Comparison of ENCODE assay signal across 15 mouse cellular contexts in the genomic region with DNA sequence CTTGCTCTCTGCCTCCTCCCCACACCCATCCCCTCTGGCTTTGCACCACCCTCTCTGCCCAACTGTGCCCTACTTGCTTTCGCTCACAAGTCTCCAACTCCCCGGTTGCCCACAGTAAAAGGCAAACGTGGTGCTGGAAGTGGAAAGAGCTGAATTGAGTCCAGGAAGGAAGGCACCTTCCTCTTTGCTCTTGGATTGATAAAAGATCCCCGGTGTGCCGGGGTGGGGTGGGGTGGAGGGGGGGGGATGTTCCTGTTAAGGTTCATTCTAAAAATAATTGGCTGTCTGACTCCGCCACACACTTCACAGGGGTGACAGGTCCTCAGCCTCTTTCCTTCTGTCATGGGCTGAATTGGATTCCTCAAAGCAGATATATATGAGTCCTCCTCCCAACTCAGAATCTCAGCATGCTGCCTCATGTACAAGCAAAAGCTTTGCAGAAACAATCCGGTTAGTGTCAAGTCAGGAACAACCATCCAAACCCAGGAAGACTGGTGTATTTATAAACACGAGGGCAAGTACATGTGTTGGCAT. TPM values are rescaled to one million over a fixed set of nuclear protein-coding genes. Genes with fewer than 3 reads are reported as not detected.
A peak's percentile ranks its signal among the peaks of the same experiment; 100 is the strongest.
DNase-seq lines count a peak whose midpoint lies in the region; ATAC-seq and TF ChIP-seq lines count a peak whose summit lies in the region.
"Had no signal": no experiment of that assay in that cellular context is flagged by ENCODE, and none has a peak within 500 bp of the region (broad histone marks: within the 10 kb centered on the region; RNA-seq: fewer than 3 reads in every experiment).

No protein-coding gene starts in this region.

- H3K79me2 ChIP-seq in heart, adult 2 months (replicated peaks; ENCODE audit: control insufficient read depth, insufficient read depth, low read length), result no peaks in the 10 kb centered on the region

- 0 out of 2 replicates have a peak overlapping the region, but pooled peaks have one; percentile 0 for H3K9ac ChIP-seq in heart, adult 2 months (ENCODE audit: low read depth, low read length)
- no peak overlapping the region for H3K9ac ChIP-seq in heart, embryonic 12.5 days
- H3K9ac ChIP-seq in limb, embryonic 13.5 days, result no peak overlapping the region
- H3K9ac ChIP-seq in forebrain, embryonic 12.5 days, result no peak overlapping the region
- no peak overlapping the region for H3K9ac ChIP-seq in hindbrain, postnatal 0 days (replicated peaks; ENCODE audit: low read length)
- H3K9ac ChIP-seq: forebrain, embryonic 15.5 days had no signal

- H3K9me3 ChIP-seq in heart, embryonic 12.5 days (replicated peaks), result no peaks in the 10 kb centered on the region
- no peaks in the 10 kb centered on the region for H3K9me3 ChIP-seq in limb, embryonic 13.5 days
- H3K9me3 ChIP-seq in forebrain, embryonic 12.5 days, result no peaks in the 10 kb centered on the region
- H3K9me3 ChIP-seq in hindbrain, postnatal 0 days (ENCODE audit: low read length), result no peaks in the 10 kb centered on the region
- H3K9me3 ChIP-seq: forebrain, embryonic 15.5 days had no signal

- TF ChIP-seq CTCF in heart, adult 2 months (IDR thresholded peaks at IDR 0.05), result no peak
- TF ChIP-seq CTCF in layer of hippocampus, adult 2 months (conservative IDR thresholded peaks at IDR 0.05), result no peak
- TF ChIP-seq CTCF in hindbrain, postnatal 0 days (IDR thresholded peaks at IDR 0.05; ENCODE audit: low read depth), result no peak

- no peak overlapping the region for H3K4me3 ChIP-seq in heart, adult 2 months
- H3K4me3 ChIP-seq in layer of hippocampus, adult 2 months, result no peak overlapping the region
- H3K4me3 ChIP-seq in heart, embryonic 12.5 days, result no peak overlapping the region
- no peak overlapping the region for H3K4me3 ChIP-seq in limb, embryonic 13.5 days
- H3K4me3 ChIP-seq in forebrain, embryonic 12.5 days (replicated peaks), result no peak overlapping the region
- no peak overlapping the region for H3K4me3 ChIP-seq in hindbrain, postnatal 0 days (ENCODE audit: low read length)
- H3K4me3 ChIP-seq: forebrain, embryonic 15.5 days had no signal

- H3K4me1 ChIP-seq in heart, adult 2 months (ENCODE audit: control insufficient read depth, insufficient read depth, low read length), result peaks cover 34% of the 10 kb centered on the region
- peaks cover 45% of the 10 kb centered on the region for H3K4me1 ChIP-seq in heart, embryonic 12.5 days (replicated peaks)
- peaks cover 46% of the 10 kb centered on the region for H3K4me1 ChIP-seq in limb, embryonic 13.5 days
- no peaks in the 10 kb centered on the region for H3K4me1 ChIP-seq in forebrain, embryonic 12.5 days
- H3K4me1 ChIP-seq in hindbrain, postnatal 0 days (ENCODE audit: insufficient read depth, low read length), result 0 out of 2 replicates have a peak, but pooled peaks cover 3% of the 10 kb centered on the region
- H3K4me1 ChIP-seq: forebrain, embryonic 15.5 days had no signal

- DNase-seq in heart, adult 2 months, result peak in 1 of 2 experiments; percentile 22
- no peak for DNase-seq in heart, postnatal 25 days (ENCODE audit: low spot score)
- no peak for DNase-seq in layer of hippocampus, adult 2 months (ENCODE audit: low spot score in 2 of 2)
- no peak for DNase-seq in layer of hippocampus, adult 9-10 months (ENCODE audit: low spot score)
- no peak for DNase-seq in hindbrain, postnatal 0 days (ENCODE audit: low spot score)
- DNase-seq: adrenal gland, adult 8-10 months; B cell, adult 2 months; spleen, adult 18-20 months had no signal

- TF ChIP-seq POLR2A in heart, adult 2 months (IDR thresholded peaks at IDR 0.05; ENCODE audit: insufficient read depth, low read depth, low read length), result no peak

- intact Hi-C loops in heart, adult 2 months (cut with DNase I), result loop anchor here (2.0 kb wide), 1 partner anchor 17 kb away; no protein-coding TSS in a partner anchor
- intact Hi-C loops in heart, postnatal 25 days (cut with DNase I), result loop anchor here (5.0 kb wide), 1 partner anchor 35 kb away; no protein-coding TSS in a partner anchor

- 16% methylated on average over 8 of the region's 8 CpGs for WGBS in heart, adult 2 months
- WGBS in heart, embryonic 12.5 days, result 21% methylated on average over 8 of the region's 8 CpGs
- WGBS in limb, embryonic 13.5 days, result 63% methylated on average over 8 of the region's 8 CpGs
- 77% methylated on average over 8 of the region's 8 CpGs for WGBS in forebrain, embryonic 12.5 days
- 62% methylated on average over 8 of the region's 8 CpGs for WGBS in hindbrain, postnatal 0 days

- peak overlapping the region; percentile 45 for H3K4me2 ChIP-seq in heart, embryonic 12.5 days
- no peak overlapping the region for H3K4me2 ChIP-seq in limb, embryonic 13.5 days (replicated peaks)
- H3K4me2 ChIP-seq in forebrain, embryonic 12.5 days, result no peak overlapping the region
- H3K4me2 ChIP-seq in hindbrain, postnatal 0 days (ENCODE audit: low read depth, low read length), result no peak overlapping the region
- H3K4me2 ChIP-seq: forebrain, embryonic 15.5 days had no signal

- H3K27ac ChIP-seq in heart, adult 2 months, result peak overlapping the region; percentile 81
- H3K27ac ChIP-seq in layer of hippocampus, adult 2 months, result peak overlapping the region; percentile 81
- peak overlapping the region; percentile 57 for H3K27ac ChIP-seq in heart, embryonic 12.5 days (ENCODE audit: poor library complexity, severe bottlenecking)
- peak overlapping the region; percentile 23; the same call in 1 of the 2 replicates for H3K27ac ChIP-seq in limb, embryonic 13.5 days
- no peak overlapping the region for H3K27ac ChIP-seq in forebrain, embryonic 12.5 days
- no peak overlapping the region for H3K27ac ChIP-seq in hindbrain, postnatal 0 days
- H3K27ac ChIP-seq: forebrain, embryonic 15.5 days had no signal

- H3K36me3 ChIP-seq in heart, adult 2 months (ENCODE audit: control insufficient read depth, insufficient read depth, low read length), result peaks cover 19% of the 10 kb centered on the region
- no peaks in the 10 kb centered on the region for H3K36me3 ChIP-seq in heart, embryonic 12.5 days
- peaks cover 14% of the 10 kb centered on the region for H3K36me3 ChIP-seq in limb, embryonic 13.5 days
- no peaks in the 10 kb centered on the region for H3K36me3 ChIP-seq in forebrain, embryonic 12.5 days (replicated peaks)
- no peaks in the 10 kb centered on the region for H3K36me3 ChIP-seq in hindbrain, postnatal 0 days (ENCODE audit: insufficient read depth, low read length)
- H3K36me3 ChIP-seq: forebrain, embryonic 15.5 days had no signal

- no peak for TF ChIP-seq EP300 in heart, adult 2 months (IDR thresholded peaks at IDR 0.05; ENCODE audit: insufficient read depth, low read depth, low read length)

- no peaks in the 10 kb centered on the region for H3K27me3 ChIP-seq in heart, adult 2 months (ENCODE audit: control insufficient read depth, insufficient read depth, low read length)
- no peaks in the 10 kb centered on the region for H3K27me3 ChIP-seq in heart, embryonic 12.5 days (replicated peaks)
- no peaks in the 10 kb centered on the region for H3K27me3 ChIP-seq in limb, embryonic 13.5 days
- H3K27me3 ChIP-seq in forebrain, embryonic 12.5 days, result no peaks in the 10 kb centered on the region
- H3K27me3 ChIP-seq in hindbrain, postnatal 0 days (ENCODE audit: insufficient read depth, low read length), result no peaks in the 10 kb centered on the region
- H3K27me3 ChIP-seq: forebrain, embryonic 15.5 days had no signal

- ATAC-seq in heart, embryonic 12.5 days (ENCODE audit: insufficient number of reproducible peaks, low FRiP score), result no peak
- ATAC-seq in limb, embryonic 13.5 days (ENCODE audit: low FRiP score, low read depth), result no peak
- ATAC-seq in forebrain, embryonic 12.5 days (ENCODE audit: low FRiP score), result no peak
- no peak for ATAC-seq in hindbrain, postnatal 0 days
- ATAC-seq: forebrain, embryonic 15.5 days had no signal

RNA-seq across cellular contexts. Expression of a gene that starts 24.6 kb away (rescaled TPM):
- 1 to 10 TPM; 3.9 to 4.1 TPM for total RNA-seq in heart, adult 2 months (2021)
- 4.0 and 4.2 TPM in 2 replicates for polyA plus RNA-seq in heart, adult 2 months (2012; rRNA removed)
- total RNA-seq in heart, postnatal 25 days (2021), result 1 to 10 TPM; 2.8 to 5.2 TPM
- total RNA-seq in layer of hippocampus, adult 2 months (2021), result 10 to 100 TPM; 12.5 to 14.0 TPM
- polyA plus RNA-seq in heart, embryonic 12.5 days (2016; fragmentation: Nextera tagmentation; extraction: Ambion mirVana), result 8.2 and 8.9 TPM in 2 replicates
- polyA plus RNA-seq in limb, embryonic 13.5 days (2015; fragmentation: Nextera tagmentation; extraction: Ambion mirVana), result 23.3 and 26.2 TPM in 2 replicates
- 2.8 and 3.2 TPM in 2 replicates for polyA plus RNA-seq in forebrain, embryonic 12.5 days (2016; fragmentation: Nextera tagmentation; extraction: Ambion mirVana)
- total RNA-seq in hindbrain, postnatal 0 days (2014; rRNA removed), result 6.7 and 8.9 TPM in 2 replicates
- polyA plus RNA-seq in hindbrain, postnatal 0 days (2015; fragmentation: Nextera tagmentation; extraction: Ambion mirVana), result 7.9 and 9.1 TPM in 2 replicates
- total RNA-seq: hematopoietic stem cell, adult 5-6 weeks; megakaryocyte-erythroid progenitor cell, adult 5-6 weeks; monocyte, adult 5-6 weeks had no signal

Comparison
In these comparisons a context has a peak if more than half of its experiments do, and no peak if none do; other contexts are left out.
1. H3K27ac ChIP-seq: peak in heart, adult 2 months (single experiment), layer of hippocampus, adult 2 months (single experiment), heart, embryonic 12.5 days (single experiment) and limb, embryonic 13.5 days (single experiment); none in forebrain, embryonic 12.5 days (single experiment) and hindbrain, postnatal 0 days (single experiment).